Mouse (Mus musculus) CH12.LX (cell line): Measurements from ENCODE around the gene Cdc20.

Experiments used
- CTCF ChIP-seq, 2 experiments: IDR thresholded peaks in 1 of 2; conservative IDR thresholded peaks in 1 of 2; 2 replicates each; pipeline ENCODE4 v1.5.1; 2011 to 2012; ENCODE audit warnings: low read depth in 2 of 2, low read length in 2 of 2, improper control_type of control experiment in 1 of 2, inconsistent platforms in 1 of 2, mild to moderate bottlenecking in 1 of 2, moderate library complexity in 1 of 2
- E2F4 ChIP-seq: IDR thresholded peaks from 2 replicates; pipeline ENCODE4 v1.6.1; 2011; ENCODE audit warnings: low read depth, low read length, improper control_type of control experiment; ENCODE audit not compliant: insufficient replicate concordance
- JUN ChIP-seq: IDR thresholded peaks from 2 replicates; pipeline ENCODE4 v1.6.1; 2011; ENCODE audit warnings: low read depth, mild to moderate bottlenecking, low read length, improper control_type of control experiment, moderate library complexity; ENCODE audit not compliant: insufficient read depth
- POLR2A ChIP-seq: IDR thresholded peaks from 2 replicates; pipeline ENCODE4 v1.6.1; 2011; ENCODE audit warnings: low read depth, mild to moderate bottlenecking, improper control_type of control experiment, low read length
- POLR2AphosphoS2 ChIP-seq: IDR thresholded peaks from 2 replicates; pipeline ENCODE4 v1.6.1; 2011; ENCODE audit warnings: low read depth, low read length, improper control_type of control experiment

- no peak for TF ChIP-seq POLR2AphosphoS2
- TF ChIP-seq CTCF (conservative IDR thresholded peaks at IDR 0.05 in 1 of 2, IDR thresholded peaks at IDR 0.05 in 1 of 2; ENCODE audit: low read depth in 2 of 2, low read length in 2 of 2): no peak
- no peak for TF ChIP-seq POLR2A
- TF ChIP-seq JUN: no peak
- TF ChIP-seq E2F4: no peak
Observed at GRCm38 (mm10) chr4:118410871-118411270, 26.3 kb downstream of the Cdc20 start.
